Mouse (Mus musculus) neural tube, embryonic 13.5 days (tissue): Measurements from ENCODE around the gene Ccser1. TPM values are rescaled to one million over a fixed set of nuclear protein-coding genes. Genes with fewer than 3 reads are reported as not detected.

Source experiments
- ATAC-seq: fragments of 200-750 bp; cut with Nextera tagmentation; 2 replicates; pipeline ENCODE4 v1.8.0; 2017; ENCODE audit warnings: low read depth, mild to moderate bottlenecking, moderate TSS enrichment, moderate library complexity
- H3K27ac ChIP-seq: fragments of 300-500 bp; sonication (generic); replicated peaks from 2 replicates; pipeline ENCODE4 v1.5.1; 2015; ENCODE audit warnings: moderate library complexity, mild to moderate bottlenecking, inconsistent platforms
- H3K27me3 ChIP-seq: fragments of 300-500 bp; sonication (generic); 2 replicates; pipeline ENCODE4 v1.6.1; 2015; ENCODE audit warnings: mild to moderate bottlenecking, inconsistent platforms
- H3K36me3 ChIP-seq: fragments of 300-500 bp; sonication (generic); 2 replicates; pipeline ENCODE4 v1.6.1; 2015; ENCODE audit warnings: mild to moderate bottlenecking, inconsistent platforms
- H3K4me1 ChIP-seq: fragments of 300-500 bp; sonication (generic); replicated peaks from 2 replicates; pipeline ENCODE4 v1.6.1; 2015; ENCODE audit warnings: inconsistent platforms
- H3K4me2 ChIP-seq: fragments of 300-500 bp; sonication (generic); 2 replicates; pipeline ENCODE4 v1.6.1; 2015; ENCODE audit warnings: inconsistent platforms, mild to moderate bottlenecking, moderate library complexity
- H3K4me3 ChIP-seq: fragments of 300-500 bp; sonication (generic); 2 replicates; pipeline ENCODE4 v1.5.1; 2015; ENCODE audit warnings: mild to moderate bottlenecking, inconsistent platforms
- H3K9ac ChIP-seq: fragments of 300-500 bp; sonication (generic); 2 replicates; pipeline ENCODE4 v1.6.1; 2015; ENCODE audit warnings: moderate library complexity, mild to moderate bottlenecking, inconsistent platforms
- H3K9me3 ChIP-seq: fragments of 300-500 bp; sonication (generic); 2 replicates; pipeline ENCODE4 v1.6.1; 2016; ENCODE audit warnings: inconsistent platforms
- WGBS: fragments of 180-500 bp; shearing (Covaris S2); methylation state at CpG from one replicate; pipeline ENCODE4 v1.1.7; 2015; 5-methylcytosine and 5-hydroxymethylcytosine counted together
- polyA plus RNA-seq: library from polyadenylated mRNA; unstranded; fragments of >200 nt; fragmentation: Nextera tagmentation; extraction: Ambion mirVana; gene quantifications from 2 replicates; pipeline ENCODE4 v1.2.1, GENCODE M21; 2015

The Ccser1 gene
- polyA plus RNA-seq, 1 experiment from 2014 or later, result 23.1 TPM

GRCm38 (mm10) chr6:61765801-61766200 is 585.7 kb downstream of the Ccser1 start:
- H3K27me3 ChIP-seq, result no peaks in the 10 kb centered on the region
- H3K27ac ChIP-seq, result no peak overlapping the region
- WGBS, result 79% methylated on average over 2 of the region's 2 CpGs
- H3K9ac ChIP-seq, result no peak overlapping the region
- H3K4me2 ChIP-seq, result no peak overlapping the region
- no peaks in the 10 kb centered on the region for H3K4me1 ChIP-seq
- no peak overlapping the region for H3K4me3 ChIP-seq
- H3K9me3 ChIP-seq, result no peaks in the 10 kb centered on the region
- ATAC-seq, result no peak
- no peaks in the 10 kb centered on the region for H3K36me3 ChIP-seq

- no peak overlapping the region for H3K27ac ChIP-seq
- H3K27me3 ChIP-seq, result no peaks in the 10 kb centered on the region
- H3K36me3 ChIP-seq, result no peaks in the 10 kb centered on the region
- H3K4me2 ChIP-seq, result no peak overlapping the region
- no peaks in the 10 kb centered on the region for H3K4me1 ChIP-seq
- 72% methylated on average over 8 of the region's 8 CpGs for WGBS
- H3K9me3 ChIP-seq, result no peaks in the 10 kb centered on the region
- H3K4me3 ChIP-seq, result no peak overlapping the region
- ATAC-seq, result no peak
- H3K9ac ChIP-seq, result no peak overlapping the region
These were observed 587.0 kb downstream of the Ccser1 start for GRCm38 (mm10) chr6:61767151-61767550.

- no peak overlapping the region for H3K9ac ChIP-seq
- H3K4me1 ChIP-seq, result no peaks in the 10 kb centered on the region
- no peak for ATAC-seq
- 91% methylated on average over 2 of the region's 2 CpGs for WGBS
- no peaks in the 10 kb centered on the region for H3K9me3 ChIP-seq
- no peak overlapping the region for H3K27ac ChIP-seq
- no peak overlapping the region for H3K4me2 ChIP-seq
- no peaks in the 10 kb centered on the region for H3K27me3 ChIP-seq
- no peak overlapping the region for H3K4me3 ChIP-seq
- H3K36me3 ChIP-seq, result no peaks in the 10 kb centered on the region
These were observed 606.6 kb downstream of the Ccser1 start for GRCm38 (mm10) chr6:61786706-61787105.

GRCm38 (mm10) chr6:61800889-61801288 is 620.8 kb downstream of the Ccser1 start:
- Histone ChIP-seq H3K9me3 (no peaks in the 10 kb centered on the region), H3K36me3 (no peaks in the 10 kb centered on the region)

GRCm38 (mm10) chr6:61805481-61805880 is 625.4 kb downstream of the Ccser1 start:
- Histone ChIP-seq H3K27ac (no peak overlapping the region), H3K9ac (no peak overlapping the region), H3K27me3 (no peaks in the 10 kb centered on the region), H3K36me3 (no peaks in the 10 kb centered on the region), H3K4me2 (no peak overlapping the region), H3K9me3 (no peaks in the 10 kb centered on the region), H3K4me3 (no peak overlapping the region), H3K4me1 (no peaks in the 10 kb centered on the region)
- no peak for ATAC-seq
- WGBS, result 90% methylated on average over 1 of the region's 1 CpGs

More at GRCm38 (mm10) chr6:61800889-61801288, 620.8 kb downstream of the Ccser1 start:
- Histone ChIP-seq H3K4me2 (no peak overlapping the region), H3K27ac (no peak overlapping the region), H3K4me3 (no peak overlapping the region), H3K27me3 (no peaks in the 10 kb centered on the region), H3K4me1 (no peaks in the 10 kb centered on the region), H3K9ac (no peak overlapping the region)
- no peak for ATAC-seq
- WGBS, result 41% methylated on average over 3 of the region's 3 CpGs

GRCm38 (mm10) chr6:61817716-61818115 is 637.6 kb downstream of the Ccser1 start:
- Histone ChIP-seq H3K9me3 (no peaks in the 10 kb centered on the region), H3K27me3 (no peaks in the 10 kb centered on the region), H3K4me1 (no peaks in the 10 kb centered on the region), H3K4me3 (no peak overlapping the region), H3K27ac (no peak overlapping the region), H3K9ac (no peak overlapping the region), H3K4me2 (no peak overlapping the region), H3K36me3 (no peaks in the 10 kb centered on the region)
- no peak for ATAC-seq
- 81% methylated on average over 1 of the region's 1 CpGs for WGBS

- H3K4me3 ChIP-seq, result no peak overlapping the region
- no peaks in the 10 kb centered on the region for H3K9me3 ChIP-seq
- no peak overlapping the region for H3K4me2 ChIP-seq
- no peaks in the 10 kb centered on the region for H3K36me3 ChIP-seq
- no peak for ATAC-seq
- H3K27ac ChIP-seq, result no peak overlapping the region
- no peak overlapping the region for H3K9ac ChIP-seq
- 90% methylated on average over 1 of the region's 1 CpGs for WGBS
- H3K4me1 ChIP-seq, result no peaks in the 10 kb centered on the region
- H3K27me3 ChIP-seq, result no peaks in the 10 kb centered on the region
These were observed 696.2 kb downstream of the Ccser1 start for GRCm38 (mm10) chr6:61876302-61876701.

- H3K27ac ChIP-seq, result no peak overlapping the region
- no peaks in the 10 kb centered on the region for H3K36me3 ChIP-seq
- no peak for ATAC-seq
- H3K9me3 ChIP-seq, result no peaks in the 10 kb centered on the region
- no peaks in the 10 kb centered on the region for H3K4me1 ChIP-seq
- no peak overlapping the region for H3K4me3 ChIP-seq
- H3K27me3 ChIP-seq, result no peaks in the 10 kb centered on the region
- H3K9ac ChIP-seq, result no peak overlapping the region
- 50% methylated on average over 4 of the region's 4 CpGs for WGBS
- no peak overlapping the region for H3K4me2 ChIP-seq
These were observed 718.1 kb downstream of the Ccser1 start for GRCm38 (mm10) chr6:61898238-61898637.

GRCm38 (mm10) chr6:61902715-61903114 is 722.6 kb downstream of the Ccser1 start:
- ATAC-seq, result no peak
- H3K4me1 ChIP-seq, result no peaks in the 10 kb centered on the region
- H3K27ac ChIP-seq, result no peak overlapping the region
- no peaks in the 10 kb centered on the region for H3K27me3 ChIP-seq
- H3K36me3 ChIP-seq, result no peaks in the 10 kb centered on the region
- WGBS, result 26% methylated on average over 1 of the region's 1 CpGs
- no peak overlapping the region for H3K4me2 ChIP-seq
- no peaks in the 10 kb centered on the region for H3K9me3 ChIP-seq
- no peak overlapping the region for H3K9ac ChIP-seq
- no peak overlapping the region for H3K4me3 ChIP-seq

- no peak overlapping the region for H3K4me2 ChIP-seq
- H3K27me3 ChIP-seq, result no peaks in the 10 kb centered on the region
- H3K36me3 ChIP-seq, result no peaks in the 10 kb centered on the region
- H3K9ac ChIP-seq, result no peak overlapping the region
- no peak for ATAC-seq
- WGBS, result 93% methylated on average over 3 of the region's 3 CpGs
- H3K4me1 ChIP-seq, result no peaks in the 10 kb centered on the region
- H3K9me3 ChIP-seq, result no peaks in the 10 kb centered on the region
- no peak overlapping the region for H3K4me3 ChIP-seq
- H3K27ac ChIP-seq, result no peak overlapping the region
These were observed 732.8 kb downstream of the Ccser1 start for GRCm38 (mm10) chr6:61912896-61913295.

GRCm38 (mm10) chr6:61931622-61932021 is 751.5 kb downstream of the Ccser1 start:
- Histone ChIP-seq H3K4me1 (no peaks in the 10 kb centered on the region), H3K27ac (no peak overlapping the region), H3K4me2 (no peak overlapping the region), H3K36me3 (no peaks in the 10 kb centered on the region), H3K9me3 (no peaks in the 10 kb centered on the region), H3K9ac (no peak overlapping the region), H3K27me3 (no peaks in the 10 kb centered on the region), H3K4me3 (no peak overlapping the region)
- no peak for ATAC-seq
- WGBS, result 83% methylated on average over 1 of the region's 1 CpGs

GRCm38 (mm10) chr6:61936656-61937055 is 756.5 kb downstream of the Ccser1 start:
- 78% methylated on average over 1 of the region's 1 CpGs for WGBS
- Histone ChIP-seq H3K4me2 (no peak overlapping the region), H3K9ac (no peak overlapping the region), H3K27ac (no peak overlapping the region), H3K4me1 (no peaks in the 10 kb centered on the region), H3K36me3 (no peaks in the 10 kb centered on the region), H3K4me3 (no peak overlapping the region), H3K27me3 (no peaks in the 10 kb centered on the region), H3K9me3 (no peaks in the 10 kb centered on the region)
- ATAC-seq, result no peak

GRCm38 (mm10) chr6:61939236-61939635 is 759.1 kb downstream of the Ccser1 start:
- Histone ChIP-seq H3K4me3 (no peak overlapping the region), H3K36me3 (no peaks in the 10 kb centered on the region), H3K27me3 (no peaks in the 10 kb centered on the region), H3K4me1 (no peaks in the 10 kb centered on the region), H3K27ac (no peak overlapping the region), H3K9me3 (no peaks in the 10 kb centered on the region), H3K9ac (no peak overlapping the region), H3K4me2 (no peak overlapping the region)
- no peak for ATAC-seq
- WGBS, result 88% methylated on average over 1 of the region's 1 CpGs
